Mouse (Mus musculus) brain, adult 10 weeks (tissue): ENCODE data around the gene Gm11172. TPM values are rescaled to one million over a fixed set of nuclear protein-coding genes. Genes with fewer than 3 reads are reported as not detected.

Source experiments
- polyA plus RNA-seq: library from polyadenylated mRNA; stranded (reverse); fragments of 350-450 nt; fragmentation: Illumina TruSeq; extraction: RNeasy Lipid Tissue Mini Kit (QIAGEN cat#74804); gene quantifications from one replicate; pipeline ENCODE4 v1.2.3, GENCODE M21; 2015; ENCODE audit warnings: low read depth, low replicate concordance

The Gm11172 gene
- polyA plus RNA-seq: not detected

GRCm38 (mm10) chr16:10812865-10813371 lies at the start of gene Gm11172:
Gene Gm11172, plus strand, starts transcription at chr16:10812915.

GRCm38 (mm10) chr16:10785371-10786231 lies 27.1 kb upstream of the Gm11172 start, which contains the start of gene Socs1:
Gene Socs1, minus strand, starts transcription at chr16:10785536.

GRCm38 (mm10) chr16:10788271-10788670 lies 24.4 kb upstream of the Gm11172 start, which contains the start of gene Tnp2:
Gene Tnp2, minus strand, starts transcription at chr16:10788660.

GRCm38 (mm10) chr16:10790702-10791101 lies 22.0 kb upstream of the Gm11172 start, which contains the start of gene Prm3:
Gene Prm3, minus strand, starts transcription at chr16:10790914.

DNA sequence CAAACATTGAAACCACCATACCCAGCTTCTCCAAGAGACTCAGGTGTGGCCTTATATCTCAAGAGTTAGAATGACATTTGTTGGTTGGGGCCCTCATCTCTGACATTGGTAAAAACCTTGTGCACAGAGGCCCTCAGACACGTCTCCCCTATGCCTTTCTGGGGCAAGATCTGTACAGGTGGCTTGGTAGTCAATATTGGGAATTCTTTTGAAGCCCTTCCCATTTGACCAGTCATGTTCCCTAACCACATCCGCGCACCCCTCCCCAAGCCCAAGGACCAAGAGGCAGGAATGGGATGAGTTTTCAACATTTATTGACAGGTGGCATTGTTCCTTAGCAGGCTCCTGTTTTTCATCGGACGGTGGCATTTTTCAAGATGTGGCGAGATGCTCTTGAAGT lies 16.7 kb upstream of the Gm11172 start, which contains the start of gene Prm2:
Gene Prm2, minus strand, starts transcription at position 101 of the 400 bp plus-strand sequence.

DNA sequence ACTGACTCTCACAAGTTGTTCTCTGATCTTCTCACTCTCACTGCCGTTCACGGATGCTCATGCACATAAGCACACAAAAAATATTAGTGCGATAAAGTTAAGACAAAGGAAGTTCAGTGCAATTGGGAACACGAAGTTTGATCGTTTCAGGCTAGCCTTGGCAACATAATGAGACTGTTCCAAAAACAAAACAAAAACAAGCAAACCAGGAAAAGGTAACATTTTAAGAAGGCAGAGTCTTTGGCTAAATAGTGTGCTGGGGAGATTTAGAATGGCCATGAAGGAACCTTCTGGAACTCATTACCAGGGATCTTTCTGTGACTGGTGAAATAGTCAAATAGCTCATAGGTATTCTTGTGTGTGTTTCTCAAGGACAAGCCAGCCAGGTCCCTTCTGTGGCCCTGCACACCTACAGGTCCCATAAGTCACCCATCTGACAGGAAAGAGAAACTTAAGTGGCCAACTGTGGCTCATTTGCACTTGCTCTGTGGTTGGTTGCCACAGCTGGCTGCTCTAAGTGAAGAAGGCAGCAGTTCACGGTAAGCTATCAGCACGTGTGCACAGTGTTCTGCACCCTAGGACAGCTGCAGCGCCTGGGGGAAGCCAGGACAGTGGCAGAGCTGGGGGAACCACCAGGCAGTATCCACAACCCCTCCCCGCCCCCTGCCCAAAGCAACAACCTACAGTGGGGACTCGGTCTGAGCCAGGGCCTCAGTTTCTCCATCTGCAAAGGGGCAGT lies 6.8 kb upstream of the Gm11172 start, which contains the start of gene Prm1:
Gene Prm1, minus strand, starts transcription at position 51 of the 739 bp plus-strand sequence.

DNA sequence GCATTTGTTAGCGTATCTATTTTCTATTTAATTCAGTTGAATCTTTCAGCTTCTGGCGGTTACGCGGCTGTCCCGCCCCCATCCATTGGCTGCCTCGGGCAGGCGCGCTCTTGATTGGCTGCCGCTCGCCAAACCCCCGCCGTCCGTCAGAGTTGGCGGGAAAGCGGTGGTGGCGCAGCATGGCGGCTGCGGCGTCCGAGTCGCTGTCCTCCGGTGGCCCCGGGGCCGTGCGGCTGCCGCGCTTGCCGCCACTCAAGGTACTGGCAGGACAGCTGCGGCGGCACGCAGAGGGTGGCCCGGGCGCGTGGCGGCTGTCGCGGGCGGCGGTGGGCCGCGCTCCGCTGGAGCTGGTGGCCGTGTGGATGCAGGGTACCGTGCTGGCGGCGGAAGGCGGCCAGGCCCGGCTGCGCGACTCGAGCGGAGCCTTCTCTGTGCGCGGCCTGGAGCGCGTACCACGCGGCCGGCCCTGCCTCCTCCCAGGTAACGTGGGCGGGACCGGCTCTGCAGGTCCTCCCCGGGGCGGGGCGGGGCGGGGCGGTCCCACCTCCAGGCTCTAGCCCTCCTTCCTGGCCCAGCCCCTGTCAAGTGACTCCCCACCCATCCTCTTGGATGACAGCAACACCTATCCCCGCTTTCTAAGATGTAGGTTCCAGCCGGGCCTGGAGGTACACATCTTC lies 22.3 kb downstream of the Gm11172 start, which contains the start of gene Rmi2:
Gene Rmi2, plus strand, starts transcription at position 149 of the 677 bp plus-strand sequence.

Other genes starting within 250 kb of the Gm11172 start
- 0.42 TPM for gene Socs1, start 27.4 kb upstream of the Gm11172 start, polyA plus RNA-seq
- gene Tnp2, start 24.3 kb upstream of the Gm11172 start, polyA plus RNA-seq: not detected
- not detected for gene Prm3, start 22.0 kb upstream of the Gm11172 start, polyA plus RNA-seq
- gene Prm2, start 16.8 kb upstream of the Gm11172 start, polyA plus RNA-seq: 1.2 TPM
- gene Prm1, start 7.1 kb upstream of the Gm11172 start, polyA plus RNA-seq: 1.4 TPM
- 0.12 TPM for gene Rmi2, start 22.1 kb downstream of the Gm11172 start, polyA plus RNA-seq
- gene Snn, start 248.0 kb downstream of the Gm11172 start, polyA plus RNA-seq: 180 TPM